Mouse (Mus musculus) embryonic facial prominence, embryonic 12.5 days (tissue): ENCODE measurements around the gene Slc52a3. TPM values are rescaled to one million over a fixed set of nuclear protein-coding genes. Genes with fewer than 3 reads are reported as not detected.

ENCODE experiments used
- ATAC-seq: fragments of 200-750 bp; cut with Nextera tagmentation; 2 replicates; pipeline ENCODE4 v1.8.0; 2017; ENCODE audit not compliant: insufficient number of reproducible peaks, insufficient read depth, low FRiP score, low TSS enrichment
- H3K27ac ChIP-seq: fragments of 300-500 bp; sonication (generic); 2 replicates; pipeline ENCODE4 v1.5.1; 2016; ENCODE audit warnings: mild to moderate bottlenecking
- H3K27me3 ChIP-seq: fragments of 300-500 bp; sonication (generic); 2 replicates; pipeline ENCODE4 v1.6.1; 2016; ENCODE audit warnings: mild to moderate bottlenecking, moderate library complexity
- H3K36me3 ChIP-seq: fragments of 300-500 bp; sonication (generic); 2 replicates; pipeline ENCODE4 v1.6.1; 2016; ENCODE audit warnings: mild to moderate bottlenecking
- H3K4me1 ChIP-seq: fragments of 300-500 bp; sonication (generic); 2 replicates; pipeline ENCODE4 v1.6.1; 2016
- H3K4me2 ChIP-seq: fragments of 300-500 bp; sonication (generic); replicated peaks from 2 replicates; pipeline ENCODE4 v1.6.1; 2016; ENCODE audit warnings: mild to moderate bottlenecking, moderate library complexity
- H3K4me3 ChIP-seq: fragments of 300-500 bp; sonication (generic); 2 replicates; pipeline ENCODE4 v1.5.1; 2016; ENCODE audit warnings: mild to moderate bottlenecking
- H3K9ac ChIP-seq: fragments of 300-500 bp; sonication (generic); 2 replicates; pipeline ENCODE4 v1.6.1; 2016; ENCODE audit warnings: mild to moderate bottlenecking, moderate library complexity
- H3K9me3 ChIP-seq: fragments of 300-500 bp; sonication (generic); 2 replicates; pipeline ENCODE4 v1.6.1; 2016; ENCODE audit warnings: mild to moderate bottlenecking, moderate library complexity
- WGBS: fragments of 180-500 bp; shearing (Covaris S2); methylation state at CpG from one replicate; pipeline ENCODE4 v1.1.7; 2016; 5-methylcytosine and 5-hydroxymethylcytosine counted together
- microRNA counts: library from miRNA; unstranded; fragments of <30 nt; microRNA quantifications from one replicate; lab custom pipeline; 2017
- microRNA-seq: library from miRNA; unstranded; fragments of <30 nt; microRNA quantifications from one replicate; pipeline ENCODE4, GENCODE M21; 2017
- polyA plus RNA-seq: library from polyadenylated mRNA; unstranded; fragments of >200 nt; fragmentation: Nextera tagmentation; extraction: Ambion mirVana; gene quantifications from 2 replicates; pipeline ENCODE4 v1.2.1, GENCODE M21; 2016

Gene Slc52a3
- polyA plus RNA-seq, 1 experiment from 2014 or later = 1.2 TPM

DNA sequence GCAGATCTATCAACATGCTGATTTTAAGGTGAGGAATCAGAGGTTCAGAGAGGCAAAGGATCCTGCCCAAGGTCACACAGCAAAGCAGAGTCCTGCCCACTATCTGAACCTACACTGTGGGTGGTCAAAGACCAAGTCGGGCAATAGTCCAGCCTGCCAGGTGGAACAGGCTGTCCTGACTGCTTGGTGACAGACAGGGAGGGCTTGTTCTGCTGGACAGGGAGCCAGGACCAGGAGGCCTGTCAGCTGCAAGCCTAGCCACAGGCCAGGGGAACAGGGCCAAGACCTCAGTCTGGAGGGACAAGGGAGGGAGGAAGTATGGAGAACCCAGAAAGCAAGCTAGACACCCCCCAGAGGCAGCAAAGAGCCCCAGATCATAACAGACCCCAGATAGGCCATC lies 59.1 kb downstream of the Slc52a3 start:
- Histone ChIP-seq H3K27ac (no peak overlapping the region), H3K4me3 (no peak overlapping the region), H3K27me3 (peaks cover 41% of the 10 kb centered on the region), H3K36me3 (no peaks in the 10 kb centered on the region), H3K9me3 (no peaks in the 10 kb centered on the region), H3K4me1 (no peaks in the 10 kb centered on the region), H3K9ac (no peak overlapping the region), H3K4me2 (no peak overlapping the region)
- 62% methylated on average over 1 of the region's 1 CpGs for WGBS
- ATAC-seq = no peak

- Histone ChIP-seq H3K9me3 (no peaks in the 10 kb centered on the region), H3K4me1 (no peaks in the 10 kb centered on the region), H3K27ac (no peak overlapping the region), H3K27me3 (peaks cover 29% of the 10 kb centered on the region), H3K36me3 (no peaks in the 10 kb centered on the region), H3K4me2 (no peak overlapping the region), H3K9ac (no peak overlapping the region), H3K4me3 (no peak overlapping the region)
- no peak for ATAC-seq
- WGBS = 62% methylated on average over 21 of the region's 22 CpGs
These were observed 60.3 kb downstream of the Slc52a3 start for GRCm38 (mm10) chr2:152056368-152057251.

DNA sequence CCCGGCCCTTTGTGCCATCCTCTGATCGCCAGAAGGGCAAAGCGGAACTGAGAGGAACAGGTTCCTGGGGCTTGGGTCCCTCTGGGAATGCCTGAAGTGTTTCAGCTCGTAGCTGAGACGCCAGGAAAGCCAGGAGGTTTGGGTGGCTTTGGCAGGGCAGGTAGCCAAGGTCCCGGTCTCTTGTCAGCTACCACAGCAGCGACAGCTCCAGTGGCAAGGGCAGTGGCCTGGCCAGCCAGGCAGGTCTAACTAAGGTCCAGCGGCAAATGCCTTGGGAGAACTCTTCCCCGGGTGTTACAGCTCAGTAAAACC lies 60.9 kb downstream of the Slc52a3 start:
- Histone ChIP-seq H3K9me3 (no peaks in the 10 kb centered on the region), H3K4me2 (no peak overlapping the region), H3K27ac (no peak overlapping the region), H3K4me1 (no peaks in the 10 kb centered on the region), H3K36me3 (no peaks in the 10 kb centered on the region), H3K4me3 (no peak overlapping the region), H3K9ac (no peak overlapping the region), H3K27me3 (peaks cover 23% of the 10 kb centered on the region)
- 72% methylated on average over 9 of the region's 9 CpGs for WGBS
- ATAC-seq = no peak

MicroRNAs encoded within 50 kb of the gene (microRNA counts, 519-probe panel; counts per million panel counts)
- 460 counts per million, percentile 65 among the panel's probes with 10 or more counts for microRNA mmu-miR-1953 (lab: Ali Mortazavi, UCI)

Small RNA genes lying within 50 kb of the gene (microRNA-seq; reads per million reads assigned to microRNA genes)
- 1.1 reads per million for gene Mir1953

Other genes starting within 250 kb of the Slc52a3 start
- gene Rspo4, start 153.6 kb upstream of the Slc52a3 start, polyA plus RNA-seq = 0.24 and 0.47 TPM in 2 replicates
- 0.28 and 0.31 TPM in 2 replicates for gene Angpt4, start 85.3 kb upstream of the Slc52a3 start, polyA plus RNA-seq
- 34.6 and 36.2 TPM in 2 replicates for gene Fam110a, start 16.3 kb upstream of the Slc52a3 start, polyA plus RNA-seq
- 1.4 and 1.9 TPM in 2 replicates for gene Scrt2, start 85.0 kb downstream of the Slc52a3 start, polyA plus RNA-seq
- 10.7 and 13.6 TPM in 2 replicates for gene Srxn1, start 109.0 kb downstream of the Slc52a3 start, polyA plus RNA-seq
- gene Tcf15, start 147.1 kb downstream of the Slc52a3 start, polyA plus RNA-seq = 12.2 and 14.7 TPM in 2 replicates
- 86.5 and 94.9 TPM in 2 replicates for gene Csnk2a1, start 230.3 kb downstream of the Slc52a3 start, polyA plus RNA-seq